Mouse (Mus musculus) layer of hippocampus, adult 11-12 months (tissue): Measurements from ENCODE around the gene Kansl1l.
"Not testable (repeated sequence)": the region's sequence is repeated elsewhere in the genome, so short reads cannot be mapped to it uniquely, and the experiment has no call there.

Experiments used
- DNase-seq: peaks from one replicate; pipeline ENCODE4 v3.0.0; 2022; ENCODE audit warnings: low spot score

Gene Kansl1l

GRCm38 (mm10) chr1:66699630-66700029 is 117.7 kb downstream of the Kansl1l start:
- not testable (repeated sequence) for DNase-seq

GRCm38 (mm10) chr1:66695296-66695695 is 122.1 kb downstream of the Kansl1l start:
- no peak for DNase-seq

DNA sequence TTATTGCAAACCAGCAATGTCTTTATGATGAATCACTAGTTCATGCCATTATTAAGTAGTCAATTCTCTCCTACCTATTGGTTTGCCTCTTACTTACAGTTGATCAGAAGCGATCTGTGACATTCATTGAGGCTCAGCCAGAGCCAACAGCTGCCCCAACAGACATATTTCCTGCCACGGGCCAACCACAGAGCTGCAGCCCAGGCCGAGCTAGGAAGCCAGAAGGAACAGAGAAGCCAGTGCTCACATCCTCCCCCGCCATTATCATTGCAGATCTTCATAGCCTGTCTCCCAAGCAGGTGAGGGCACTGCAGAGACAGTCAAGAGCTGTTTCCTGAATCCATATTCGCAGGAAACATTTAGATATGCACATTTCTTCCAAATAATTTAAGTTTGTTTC is 123.1 kb downstream of the Kansl1l start:
- no peak for DNase-seq

DNA sequence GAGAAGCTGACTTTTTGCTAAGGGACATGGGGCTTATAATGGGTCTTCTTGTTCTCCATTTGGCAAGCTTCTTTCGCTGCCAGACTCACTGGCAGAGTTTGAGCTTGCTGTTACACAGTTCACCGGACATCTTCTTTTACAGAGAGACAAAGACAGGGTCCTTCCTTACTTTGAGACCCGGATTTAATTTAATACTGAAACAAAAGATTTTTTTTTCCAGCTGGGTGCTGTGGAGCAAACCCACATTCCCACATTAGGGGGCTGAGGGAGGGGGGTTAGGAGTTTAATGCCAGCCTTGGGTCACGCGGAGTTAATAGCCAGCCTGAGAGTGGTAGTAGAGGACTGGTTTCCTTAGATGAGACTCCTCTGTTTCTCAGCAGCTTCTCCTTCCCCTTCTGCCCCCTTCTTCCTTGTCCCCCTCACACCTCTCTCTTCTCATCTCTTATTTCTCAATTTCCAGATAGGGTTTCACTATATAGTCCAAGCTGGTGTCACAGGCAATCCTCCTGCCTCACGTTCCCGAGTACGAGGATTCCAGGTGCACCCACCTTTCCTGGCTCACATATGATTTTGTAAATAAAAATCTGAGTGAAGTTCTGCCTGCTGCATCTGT is 124.5 kb downstream of the Kansl1l start:
- no peak for DNase-seq

GRCm38 (mm10) chr1:66692308-66692707 is 125.1 kb downstream of the Kansl1l start:
- DNase-seq: no peak

DNA sequence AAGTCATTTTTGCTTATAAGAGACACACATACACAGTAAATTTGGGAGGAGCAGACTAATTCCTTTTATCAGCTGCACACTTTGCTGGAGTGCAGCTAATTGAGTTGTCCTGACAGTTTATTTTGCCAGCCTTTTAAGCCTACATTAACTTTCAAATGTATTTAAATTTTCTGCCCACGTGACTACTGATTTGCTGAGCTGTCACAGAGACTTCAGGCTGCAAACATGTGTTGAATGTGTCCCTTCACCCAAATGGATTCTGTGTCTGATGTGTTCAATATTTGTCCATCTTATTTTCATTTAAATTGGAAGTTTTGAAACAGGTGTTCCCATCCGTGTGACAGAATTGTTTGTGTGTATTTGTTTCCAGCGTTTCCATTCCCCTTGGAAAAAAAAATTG is 125.6 kb downstream of the Kansl1l start:
- no peak for DNase-seq

DNA sequence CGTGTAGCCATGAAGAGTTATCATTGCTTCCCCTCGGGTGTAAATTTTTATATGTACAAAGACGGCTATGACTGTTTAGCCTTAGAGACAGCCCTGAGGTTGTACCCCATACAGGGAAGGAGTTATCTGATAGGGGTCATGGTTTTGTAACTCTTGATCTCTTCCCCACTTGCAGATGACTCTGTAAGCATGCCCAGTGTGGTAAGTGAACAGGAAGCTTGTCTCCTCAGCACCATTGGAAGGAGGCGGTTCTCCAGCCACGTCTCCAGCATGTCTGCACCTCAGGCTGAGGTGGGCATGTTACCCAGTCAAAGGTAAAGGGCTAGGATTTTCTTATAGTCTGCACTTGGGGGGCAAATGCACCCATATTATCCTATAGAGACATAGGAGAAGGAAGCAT is 134.4 kb downstream of the Kansl1l start:
- DNase-seq: no peak

DNA sequence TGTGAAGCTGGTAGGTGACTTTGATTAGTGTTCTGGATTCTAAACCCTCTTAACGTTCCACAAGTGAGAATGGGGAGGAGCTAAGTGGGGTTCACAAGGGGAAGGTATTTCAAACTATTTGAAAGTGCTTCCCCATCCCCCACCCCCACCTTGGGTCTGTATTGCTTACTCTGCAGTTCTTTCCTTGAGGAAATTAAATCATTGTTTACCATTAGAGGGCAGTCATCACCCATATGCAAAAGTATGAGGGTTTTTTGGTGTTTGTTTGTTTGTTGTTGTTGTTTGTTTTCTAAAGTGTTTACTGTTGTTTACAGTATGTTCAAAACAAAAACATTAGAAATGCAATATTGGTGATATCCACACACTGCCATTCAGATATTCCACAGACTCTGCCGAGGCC is 138.7 kb downstream of the Kansl1l start:
- DNase-seq: no peak

GRCm38 (mm10) chr1:66677928-66678327 is 139.4 kb downstream of the Kansl1l start:
- no peak for DNase-seq

DNA sequence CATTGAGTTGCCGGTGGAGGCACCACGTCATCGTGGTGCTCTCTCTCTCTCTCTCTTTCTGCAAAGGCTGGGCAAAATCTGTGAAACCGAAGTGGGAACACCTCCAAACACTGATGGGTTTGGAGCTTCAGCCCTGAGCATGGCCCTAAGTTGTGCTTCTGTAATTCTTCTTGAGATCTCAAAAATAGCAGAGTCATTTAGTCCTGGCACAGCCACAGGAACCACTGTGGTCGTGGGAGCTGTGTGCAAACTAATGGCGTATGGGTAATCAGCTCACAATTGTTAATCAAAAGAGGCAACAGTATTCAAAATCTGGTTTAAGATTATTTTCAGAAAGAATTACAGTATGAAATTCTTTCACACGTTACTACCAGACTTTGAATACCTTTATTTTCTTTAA is 144.6 kb downstream of the Kansl1l start:
- no peak for DNase-seq

- no peak for DNase-seq
Measured at GRCm38 (mm10) chr1:66671475-66671874, 145.9 kb downstream of the Kansl1l start.
